Mouse (Mus musculus): ENCODE data around the gene Ift80. TPM values are rescaled to one million over a fixed set of nuclear protein-coding genes. Genes with fewer than 3 reads are reported as not detected.

The Ift80 gene
- total and polyA plus RNA-seq, 3 experiments: 4.6 to 8.4 TPM; not detected in 1

DNA sequence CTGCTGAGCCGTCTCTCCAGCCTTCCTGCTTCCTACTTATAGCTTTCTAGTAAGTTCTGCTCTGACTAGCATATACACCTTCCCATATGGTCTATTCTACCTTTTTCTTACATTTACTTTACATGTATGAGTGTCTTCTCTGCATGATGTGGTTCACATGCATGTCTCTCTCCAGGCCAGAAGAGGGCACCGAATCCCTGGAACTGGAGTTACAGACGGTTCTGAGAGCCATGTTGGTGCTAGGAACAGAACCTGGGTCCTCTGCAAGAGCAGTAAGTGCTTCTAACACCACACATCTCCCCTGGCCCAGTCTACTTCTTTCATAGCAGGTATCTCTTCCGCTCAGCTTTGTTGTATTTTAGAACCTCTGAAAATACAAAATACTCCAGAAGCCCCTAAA, 1.6 kb downstream of the Ift80 start:
- Histone ChIP-seq H3K4me1 (ENCODE audit: control insufficient read depth in 1 of 2, insufficient read depth in 2 of 2, low read length in 2 of 2) (peaks cover 0 to 2% of the 10 kb centered on the region in 2 experiments; a peak in 1 of 4 replicates), H3K79me2 (ENCODE audit: control insufficient read depth, insufficient read depth, low read length, poor library complexity) (peaks cover 34% of the 10 kb centered on the region), H3K9me3 (replicated peaks; ENCODE audit: insufficient read depth, low read length) (no peaks in the 10 kb centered on the region), H3K4me3 (ENCODE audit: control insufficient read depth in 1 of 2, insufficient read depth in 1 of 2, low read depth in 2 of 2, low read length in 2 of 2) (no peak overlapping the region), H3K9ac (ENCODE audit: control insufficient read depth, low read depth, low read length, poor library complexity, severe bottlenecking) (no peak overlapping the region), H3K36me3 (ENCODE audit: control insufficient read depth in 1 of 2, insufficient read depth in 2 of 2, low read length in 2 of 2) (peaks cover 6 to 10% of the 10 kb centered on the region in 2 experiments), H3K27me3 (ENCODE audit: control insufficient read depth in 1 of 2, insufficient read depth in 2 of 2, low read length in 2 of 2) (no peaks in the 10 kb centered on the region), H3K27ac (ENCODE audit: control insufficient read depth, low read depth, low read length) (no peak overlapping the region)
- peak; percentile 38 for DNase-seq (ENCODE audit: low read depth, low spot score)
- no peak for TF ChIP-seq POLR2A (IDR thresholded peaks at IDR 0.05; ENCODE audit: control insufficient read depth in 1 of 2, insufficient read depth in 1 of 2, low read depth in 1 of 2, low read length in 2 of 2, poor library complexity in 1 of 2)
- TF ChIP-seq SIN3A (IDR thresholded peaks at IDR 0.05; ENCODE audit: low read length): no peak
- no peak for TF ChIP-seq NRF1 (IDR thresholded peaks at IDR 0.05; ENCODE audit: insufficient read depth, low read depth, low read length, poor library complexity, severe bottlenecking)
- TF ChIP-seq USF1 (IDR thresholded peaks at IDR 0.05; ENCODE audit: low read depth, low read length): no peak
- no peak for TF ChIP-seq MAFK (IDR thresholded peaks at IDR 0.05; ENCODE audit: borderline replicate concordance, low read depth, low read length)
- TF ChIP-seq ZC3H11A (IDR thresholded peaks at IDR 0.05; ENCODE audit: low read depth, low read length): peak; percentile 15; the same call in 1 of the 2 replicates
- TF ChIP-seq JUND (IDR thresholded peaks at IDR 0.05; ENCODE audit: low read depth, low read length): no peak
- no peak for TF ChIP-seq CHD1 (IDR thresholded peaks at IDR 0.05; ENCODE audit: low read depth, low read length)
- peak; percentile 38 for TF ChIP-seq SMC3 (IDR thresholded peaks at IDR 0.05; ENCODE audit: low read depth, low read length)
- no peak for TF ChIP-seq ELF1 (IDR thresholded peaks at IDR 0.05; ENCODE audit: low read depth, low read length)
- no peak for TF ChIP-seq BHLHE40 (IDR thresholded peaks at IDR 0.05; ENCODE audit: borderline replicate concordance, low read depth, low read length)
- no peak for TF ChIP-seq MYB (IDR thresholded peaks at IDR 0.05; ENCODE audit: low read depth, low read length)
- TF ChIP-seq RAD21 (IDR thresholded peaks at IDR 0.05; ENCODE audit: low read depth, low read length): peak; percentile 45
- TF ChIP-seq MXI1 (IDR thresholded peaks at IDR 0.05; ENCODE audit: low read depth, low read length): no peak
- no peak for TF ChIP-seq MYC (IDR thresholded peaks at IDR 0.05; ENCODE audit: low read depth, low read length)
- no peak for TF ChIP-seq CHD2 (IDR thresholded peaks at IDR 0.05; ENCODE audit: low read length)
- TF ChIP-seq POLR2AphosphoS2 (IDR thresholded peaks at IDR 0.05; ENCODE audit: low read length): no peak
- no peak for TF ChIP-seq USF2 (IDR thresholded peaks at IDR 0.05; ENCODE audit: borderline replicate concordance in 1 of 2, insufficient read depth in 1 of 2, low read depth in 1 of 2, low read length in 2 of 2)
- TF ChIP-seq MAX (IDR thresholded peaks at IDR 0.05; ENCODE audit: low read length): no peak
- no peak for TF ChIP-seq ZNF384 (IDR thresholded peaks at IDR 0.05; ENCODE audit: low read depth, low read length)
- no peak for TF ChIP-seq E2F4 (IDR thresholded peaks at IDR 0.05; ENCODE audit: borderline replicate concordance, low read depth, low read length)
- TF ChIP-seq ETS1 (IDR thresholded peaks at IDR 0.05; ENCODE audit: low read depth, low read length): no peak
- no peak for TF ChIP-seq UBTF (IDR thresholded peaks at IDR 0.05; ENCODE audit: borderline replicate concordance, insufficient read depth, low read depth, low read length)
- TF ChIP-seq GABPA (IDR thresholded peaks at IDR 0.05; ENCODE audit: low read depth, low read length): no peak
- TF ChIP-seq MAZ (IDR thresholded peaks at IDR 0.05; ENCODE audit: low read depth, low read length): no peak
- no peak for TF ChIP-seq RCOR1 (IDR thresholded peaks at IDR 0.05; ENCODE audit: low read depth, low read length)
- no peak for TF ChIP-seq POLR2AphosphoS5 (IDR thresholded peaks at IDR 0.05; ENCODE audit: borderline replicate concordance, low read depth, low read length)
- peak; percentile 25 to 43 (median 30); a peak in 2 of 6 replicates for TF ChIP-seq CTCF (IDR thresholded peaks at IDR 0.05 in 2 of 3, conservative IDR thresholded peaks at IDR 0.05 in 1 of 3; ENCODE audit: control insufficient read depth in 1 of 3, insufficient read depth in 1 of 3, low read depth in 2 of 3, low read length in 3 of 3, poor library complexity in 1 of 3, severe bottlenecking in 1 of 3)
- TF ChIP-seq MEF2A (IDR thresholded peaks at IDR 0.05; ENCODE audit: extremely low read depth, insufficient replicate concordance, low read depth, low read length, poor library complexity, severe bottlenecking): no peak
- no peak for TF ChIP-seq GATA1 (IDR thresholded peaks at IDR 0.05; ENCODE audit: low read depth, low read length)
- no peak for TF ChIP-seq TAL1 (IDR thresholded peaks at IDR 0.05; ENCODE audit: low read length)
- TF ChIP-seq EP300 (IDR thresholded peaks at IDR 0.05; ENCODE audit: low read depth in 1 of 2, low read length in 2 of 2): no peak
- no peak for TF ChIP-seq KAT2A (conservative IDR thresholded peaks at IDR 0.05; ENCODE audit: low read depth, low read length)
